Mouse (Mus musculus) liver, embryonic 14.5 days (tissue): ENCODE data around the gene Chrd. TPM values are rescaled to one million over a fixed set of nuclear protein-coding genes. Genes with fewer than 3 reads are reported as not detected.

ENCODE experiments used
- ATAC-seq: fragments of 200-750 bp; cut with Nextera tagmentation; 2 replicates; pipeline ENCODE4 v1.8.0; 2017; ENCODE audit warnings: moderate number of reproducible peaks, mild to moderate bottlenecking, moderate library complexity; ENCODE audit not compliant: insufficient read depth
- DNase-seq, 3 experiments: peaks; one replicate each; pipeline ENCODE4 v3.0.0-alpha.2; 2012 to 2013; ENCODE audit warnings: low read depth in 3 of 3, low spot score in 3 of 3
- H3K27ac ChIP-seq: fragments of 300-500 bp; sonication (generic); 2 replicates; pipeline ENCODE4 v1.5.1; 2014; ENCODE audit warnings: moderate library complexity, mild to moderate bottlenecking, control low read depth, inconsistent platforms
- H3K27me3 ChIP-seq: fragments of 300-500 bp; sonication (generic); 2 replicates; pipeline ENCODE4 v1.6.1; 2014; ENCODE audit warnings: mild to moderate bottlenecking, low read length, moderate library complexity; ENCODE audit not compliant: control insufficient read depth, insufficient read depth
- H3K36me3 ChIP-seq: fragments of 300-500 bp; sonication (generic); replicated peaks from 2 replicates; pipeline ENCODE4 v1.6.1; 2014; ENCODE audit warnings: low read depth; ENCODE audit not compliant: control insufficient read depth, insufficient read depth
- H3K4me1 ChIP-seq, 2 experiments: fragments of 200-500 bp in 1 of 2; fragments of 300-500 bp in 1 of 2; sonication (generic) in 1 of 2; replicated peaks; 2 replicates each; pipeline ENCODE4 v1.6.1; 2012 to 2014; ENCODE audit warnings: antibody characterized with exemption in 1 of 2, inconsistent platforms in 1 of 2, low read length in 1 of 2; ENCODE audit not compliant: control insufficient read depth in 2 of 2, insufficient read depth in 2 of 2
- H3K4me2 ChIP-seq: fragments of 300-500 bp; sonication (generic); 2 replicates; pipeline ENCODE4 v1.6.1; 2014; ENCODE audit warnings: low read depth, mild to moderate bottlenecking, control low read depth, moderate library complexity
- H3K4me3 ChIP-seq, 2 experiments: fragments of 200-500 bp in 1 of 2; fragments of 300-500 bp in 1 of 2; sonication (generic) in 1 of 2; 2 replicates each; pipeline ENCODE4 v1.5.1; 2012 to 2014; ENCODE audit warnings: low read depth in 2 of 2, low read length in 2 of 2, mild to moderate bottlenecking in 2 of 2, control low read depth in 1 of 2, inconsistent platforms in 1 of 2, moderate library complexity in 1 of 2; ENCODE audit not compliant: insufficient read depth in 1 of 2
- H3K9ac ChIP-seq: fragments of 300-500 bp; sonication (generic); replicated peaks from 2 replicates; pipeline ENCODE4 v1.6.1; 2014; ENCODE audit warnings: mild to moderate bottlenecking, control low read depth, moderate library complexity
- H3K9me3 ChIP-seq: fragments of 300-500 bp; sonication (generic); 2 replicates; pipeline ENCODE4 v1.6.1; 2016; ENCODE audit warnings: low read length, mixed read lengths; ENCODE audit not compliant: control insufficient read depth
- CTCF ChIP-seq: IDR thresholded peaks from 2 replicates; pipeline ENCODE4 v1.5.1; 2016; ENCODE audit warnings: antibody characterized with exemption, low read depth, control low read depth
- EP300 ChIP-seq: IDR thresholded peaks from 2 replicates; pipeline ENCODE4 v1.6.1; 2016; ENCODE audit warnings: antibody characterized with exemption, low read depth
- WGBS: fragments of 180-500 bp; shearing (Covaris S2); extraction: QIAGEN DNeasy Blood & Tissue Kit; methylation state at CpG from one replicate; pipeline ENCODE4 v1.1.7; 2014; ENCODE audit not compliant: insufficient replicate concordance; 5-methylcytosine and 5-hydroxymethylcytosine counted together
- polyA plus RNA-seq, 2 experiments: library from polyadenylated mRNA; depleted of rRNA in 1 of 2; stranded (reverse) in 1 of 2; unstranded in 1 of 2; fragments of >200 nt; fragmentation: Nextera tagmentation in 1 of 2; extraction: Ambion mirVana in 1 of 2; gene quantifications; 2 replicates each; pipeline versions ENCODE4 v1.2.1 to v1.2.3; 2012 to 2014

Chrd gene
- polyA plus RNA-seq, 2 experiments: 0.24 to 0.71 TPM

- no peak overlapping the region for H3K9ac ChIP-seq
- no peaks in the 10 kb centered on the region for H3K4me1 ChIP-seq
- no peaks in the 10 kb centered on the region for H3K27me3 ChIP-seq
- no peak for DNase-seq
- no peaks in the 10 kb centered on the region for H3K36me3 ChIP-seq
- H3K4me3 ChIP-seq: no peak overlapping the region
- H3K27ac ChIP-seq: no peak overlapping the region
- no peak for TF ChIP-seq CTCF
- no peak for TF ChIP-seq EP300
- no peaks in the 10 kb centered on the region for H3K9me3 ChIP-seq
- H3K4me2 ChIP-seq: no peak overlapping the region
- ATAC-seq: no peak
- 61% methylated on average over 4 of the region's 4 CpGs for WGBS
These were observed 48.2 kb downstream of the Chrd start for GRCm38 (mm10) chr16:20781101-20781630.

- H3K4me1 ChIP-seq: no peaks in the 10 kb centered on the region
- H3K4me2 ChIP-seq: no peak overlapping the region
- no peaks in the 10 kb centered on the region for H3K27me3 ChIP-seq
- H3K27ac ChIP-seq: no peak overlapping the region
- DNase-seq (no peak), ATAC-seq (no peak)
- no peak overlapping the region for H3K4me3 ChIP-seq
- TF ChIP-seq EP300: no peak
- no peak for TF ChIP-seq CTCF
- 73% methylated on average over 2 of the region's 2 CpGs for WGBS
- no peaks in the 10 kb centered on the region for H3K9me3 ChIP-seq
- no peaks in the 10 kb centered on the region for H3K36me3 ChIP-seq
- no peak overlapping the region for H3K9ac ChIP-seq
These were observed 51.0 kb downstream of the Chrd start for GRCm38 (mm10) chr16:20783891-20784290.

- no peaks in the 10 kb centered on the region for H3K4me1 ChIP-seq
- no peak for TF ChIP-seq CTCF
- TF ChIP-seq EP300: no peak
- no peaks in the 10 kb centered on the region for H3K9me3 ChIP-seq
- H3K9ac ChIP-seq: no peak overlapping the region
- no peak for ATAC-seq
- no peaks in the 10 kb centered on the region for H3K27me3 ChIP-seq
- H3K4me2 ChIP-seq: no peak overlapping the region
- H3K27ac ChIP-seq: no peak overlapping the region
- no peaks in the 10 kb centered on the region for H3K36me3 ChIP-seq
- DNase-seq: no peak
- H3K4me3 ChIP-seq: no peak overlapping the region
These were observed 51.8 kb downstream of the Chrd start for GRCm38 (mm10) chr16:20784754-20785153.

- WGBS: 53% methylated on average over 6 of the region's 6 CpGs
- Histone ChIP-seq H3K4me1 (no peaks in the 10 kb centered on the region), H3K9ac (no peak overlapping the region), H3K27ac (no peak overlapping the region), H3K4me2 (no peak overlapping the region), H3K36me3 (no peaks in the 10 kb centered on the region), H3K9me3 (no peaks in the 10 kb centered on the region), H3K4me3 (no peak overlapping the region), H3K27me3 (no peaks in the 10 kb centered on the region)
- TF ChIP-seq CTCF (no peak), EP300 (no peak)
- DNase-seq: no peak
- no peak for ATAC-seq
These were observed 53.6 kb downstream of the Chrd start for GRCm38 (mm10) chr16:20786556-20786955.

GRCm38 (mm10) chr16:20791803-20792202 lies 58.9 kb downstream of the Chrd start:
- Histone ChIP-seq H3K9ac (no peak overlapping the region), H3K4me1 (no peaks in the 10 kb centered on the region), H3K27me3 (no peaks in the 10 kb centered on the region), H3K4me2 (no peak overlapping the region), H3K9me3 (no peaks in the 10 kb centered on the region), H3K27ac (no peak overlapping the region), H3K4me3 (no peak overlapping the region), H3K36me3 (no peaks in the 10 kb centered on the region)
- TF ChIP-seq EP300 (no peak), CTCF (no peak)
- DNase-seq (no peak), ATAC-seq (no peak)
- WGBS: 42% methylated on average over 6 of the region's 6 CpGs

Other genes starting within 250 kb of the Chrd start
- gene Eif2b5, start 234.3 kb upstream of the Chrd start, polyA plus RNA-seq (2012; rRNA removed): 19.6 and 23.3 TPM in 2 replicates
- gene Eif2b5, start 234.3 kb upstream of the Chrd start, polyA plus RNA-seq (2014; fragmentation: Nextera tagmentation; extraction: Ambion mirVana): 39.0 and 44.1 TPM in 2 replicates
- 7.3 and 8.8 TPM in 2 replicates for gene Dvl3, start 216.1 kb upstream of the Chrd start, polyA plus RNA-seq (2012; rRNA removed)
- gene Dvl3, start 216.1 kb upstream of the Chrd start, polyA plus RNA-seq (2014; fragmentation: Nextera tagmentation; extraction: Ambion mirVana): 4.9 and 5.0 TPM in 2 replicates
- gene Ap2m1, start 197.6 kb upstream of the Chrd start, polyA plus RNA-seq (2012; rRNA removed): 259 and 268 TPM in 2 replicates
- gene Ap2m1, start 197.6 kb upstream of the Chrd start, polyA plus RNA-seq (2014; fragmentation: Nextera tagmentation; extraction: Ambion mirVana): 364 and 392 TPM in 2 replicates
- 14.3 and 15.0 TPM in 2 replicates for gene Abcf3, start 184.6 kb upstream of the Chrd start, polyA plus RNA-seq (2012; rRNA removed)
- 19.5 and 24.4 TPM in 2 replicates for gene Abcf3, start 184.6 kb upstream of the Chrd start, polyA plus RNA-seq (2014; fragmentation: Nextera tagmentation; extraction: Ambion mirVana)
- gene Vwa5b2, start 143.7 kb upstream of the Chrd start, polyA plus RNA-seq (2012; rRNA removed): 0.23 and 0.35 TPM in 2 replicates
- 0.18 and 0.19 TPM in 2 replicates for gene Vwa5b2, start 143.7 kb upstream of the Chrd start, polyA plus RNA-seq (2014; fragmentation: Nextera tagmentation; extraction: Ambion mirVana)
- gene Eef1akmt4, start 121.5 kb upstream of the Chrd start, polyA plus RNA-seq (2012; rRNA removed): 9.4 and 10.3 TPM in 2 replicates
- 18.1 and 20.7 TPM in 2 replicates for gene Eef1akmt4, start 121.5 kb upstream of the Chrd start, polyA plus RNA-seq (2014; fragmentation: Nextera tagmentation; extraction: Ambion mirVana)
- 0.04 and 0.08 TPM in 2 replicates for gene Gm49333, start 121.5 kb upstream of the Chrd start, polyA plus RNA-seq (2012; rRNA removed)
- not detected in 2 replicates for gene Gm49333, start 121.5 kb upstream of the Chrd start, polyA plus RNA-seq (2014; fragmentation: Nextera tagmentation; extraction: Ambion mirVana)
- 9.3 and 12.7 TPM in 2 replicates for gene Alg3, start 121.4 kb upstream of the Chrd start, polyA plus RNA-seq (2012; rRNA removed)
- gene Alg3, start 121.4 kb upstream of the Chrd start, polyA plus RNA-seq (2014; fragmentation: Nextera tagmentation; extraction: Ambion mirVana): 21.7 and 23.6 TPM in 2 replicates
- gene Camk2n2, start 111.8 kb upstream of the Chrd start, polyA plus RNA-seq (2012; rRNA removed): 0.32 and 0.38 TPM in 2 replicates
- 0.19 and 0.32 TPM in 2 replicates for gene Camk2n2, start 111.8 kb upstream of the Chrd start, polyA plus RNA-seq (2014; fragmentation: Nextera tagmentation; extraction: Ambion mirVana)
- 0.08 TPM in 1 of 2 replicates, not detected in the other for gene Ece2, start 103.3 kb upstream of the Chrd start, polyA plus RNA-seq (2012; rRNA removed)
- 0.04 TPM in 1 of 2 replicates, not detected in the other for gene Ece2, start 103.3 kb upstream of the Chrd start, polyA plus RNA-seq (2014; fragmentation: Nextera tagmentation; extraction: Ambion mirVana)
- 61.5 and 89.2 TPM in 2 replicates for gene Psmd2, start 81.5 kb upstream of the Chrd start, polyA plus RNA-seq (2012; rRNA removed)
- gene Psmd2, start 81.5 kb upstream of the Chrd start, polyA plus RNA-seq (2014; fragmentation: Nextera tagmentation; extraction: Ambion mirVana): 162 and 165 TPM in 2 replicates
- 76.0 and 101 TPM in 2 replicates for gene Eif4g1, start 64.8 kb upstream of the Chrd start, polyA plus RNA-seq (2012; rRNA removed)
- gene Eif4g1, start 64.8 kb upstream of the Chrd start, polyA plus RNA-seq (2014; fragmentation: Nextera tagmentation; extraction: Ambion mirVana): 65.1 and 76.7 TPM in 2 replicates
- gene Fam131a, start 39.9 kb upstream of the Chrd start, polyA plus RNA-seq (2012; rRNA removed): 1.0 and 1.4 TPM in 2 replicates
- gene Fam131a, start 39.9 kb upstream of the Chrd start, polyA plus RNA-seq (2014; fragmentation: Nextera tagmentation; extraction: Ambion mirVana): 1.3 TPM in 2 replicates
- gene Polr2h, start 15.5 kb upstream of the Chrd start, polyA plus RNA-seq (2012; rRNA removed): 21.5 and 30.1 TPM in 2 replicates
- 45.4 and 49.6 TPM in 2 replicates for gene Polr2h, start 15.5 kb upstream of the Chrd start, polyA plus RNA-seq (2014; fragmentation: Nextera tagmentation; extraction: Ambion mirVana)
- gene Clcn2, start 15.4 kb upstream of the Chrd start, polyA plus RNA-seq (2012; rRNA removed): 16.7 and 20.9 TPM in 2 replicates
- 4.9 and 5.6 TPM in 2 replicates for gene Clcn2, start 15.4 kb upstream of the Chrd start, polyA plus RNA-seq (2014; fragmentation: Nextera tagmentation; extraction: Ambion mirVana)
- 2.8 and 3.6 TPM in 2 replicates for gene Thpo, start 1.4 kb downstream of the Chrd start, polyA plus RNA-seq (2012; rRNA removed)
- gene Thpo, start 1.4 kb downstream of the Chrd start, polyA plus RNA-seq (2014; fragmentation: Nextera tagmentation; extraction: Ambion mirVana): 3.6 and 3.7 TPM in 2 replicates